Mouse (Mus musculus): Measurements from ENCODE around the gene Nudt15.

DNA sequence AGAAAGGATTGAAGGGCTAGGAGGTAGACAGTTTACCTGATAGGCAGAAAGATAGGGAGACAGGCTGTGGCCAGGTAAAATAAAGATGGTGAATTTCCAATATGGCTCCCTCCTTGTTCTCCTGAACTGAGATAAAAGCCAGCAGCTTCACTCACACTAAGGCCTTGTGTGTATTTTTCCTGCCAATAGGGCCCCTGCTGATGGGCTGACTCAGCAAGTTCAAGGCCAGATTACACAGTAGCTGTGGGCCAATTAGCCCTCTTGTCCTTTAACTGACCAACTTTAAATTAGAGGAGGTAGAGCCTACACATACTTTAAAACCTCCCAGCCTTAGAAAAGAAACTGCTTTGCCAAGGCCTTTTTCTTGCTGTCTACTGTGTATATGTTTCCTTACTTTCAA is 28.3 kb upstream of the Nudt15 start:
- TF ChIP-seq CTCF (IDR thresholded peaks at IDR 0.05; ENCODE audit: insufficient read depth, low read depth, low read length), result no peak
- no peak for TF ChIP-seq POLR2A (IDR thresholded peaks at IDR 0.05; ENCODE audit: insufficient read depth, low read depth, low read length)
